Mouse (Mus musculus): ENCODE measurements at regions not wholly inside any gene's neighbourhood (a gene's known extent, or its start where the extent isn't known, plus 50 kb on each side); places are given as distances from the start of the nearest gene placed in this dataset.

GRCm38 (mm10) chr16:82038616-82039015 is 789.6 kb upstream of the Gm21833 start:
- DNase-seq (ENCODE audit: low read depth, low spot score) = peak; percentile 12
